Mouse (Mus musculus): ENCODE results near the gene Egfr. TPM values are rescaled to one million over a fixed set of nuclear protein-coding genes. Genes with fewer than 3 reads are reported as not detected.
A peak's percentile ranks its signal among the peaks of the same experiment; 100 is the strongest.

The Egfr gene
- polyA plus RNA-seq, 1 experiment from 2014 or later, result 2.5 TPM

DNA sequence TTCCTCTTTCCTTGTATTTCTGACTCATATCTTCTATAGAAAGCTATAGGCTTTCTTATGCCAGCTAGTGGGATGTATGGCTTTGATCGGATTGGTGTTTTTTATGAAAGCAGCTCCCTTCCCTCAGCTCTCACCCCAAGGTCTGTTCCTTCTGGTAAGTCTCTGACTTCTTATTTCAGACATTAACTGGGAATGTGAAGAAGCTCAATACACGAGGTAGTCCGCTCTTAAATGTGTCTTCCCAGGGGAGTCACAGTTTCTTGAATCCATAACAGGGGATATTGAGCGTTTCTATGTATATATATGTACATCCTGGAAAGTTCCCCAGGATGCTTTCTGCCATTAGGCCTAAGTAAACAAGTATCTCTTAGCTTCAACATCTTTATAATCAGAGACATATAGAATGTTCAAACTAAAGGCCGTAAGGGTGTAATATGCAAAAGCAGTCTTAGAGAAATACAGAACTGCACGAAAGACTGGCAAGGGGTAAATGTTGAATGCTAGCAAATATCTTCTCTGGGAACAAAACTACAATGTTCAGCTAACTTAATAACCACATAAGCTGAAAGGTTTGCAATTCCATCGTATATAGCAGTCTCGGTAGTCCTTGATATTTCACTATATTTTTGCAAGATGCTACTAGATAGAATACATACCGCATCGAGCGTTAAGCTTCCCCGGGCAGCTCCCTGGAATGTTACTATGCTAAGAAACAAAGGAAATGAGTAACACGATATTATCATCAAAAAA lies 198.4 kb downstream of the Egfr start:
- H3K36me3 ChIP-seq (ENCODE audit: control insufficient read depth, insufficient read depth, low read length), result no peaks in the 10 kb centered on the region
- ATAC-seq (ENCODE audit: insufficient number of reproducible peaks, insufficient read depth, low FRiP score, low read depth), result no peak
- WGBS, result 34% methylated on average over 13 of the region's 13 CpGs
- peak overlapping the region in 1 of 2 experiments; percentile 61; a peak in 2 of 4 replicates for H3K27ac ChIP-seq (replicated peaks in 1 of 2; ENCODE audit: control insufficient read depth in 1 of 2, insufficient read depth in 1 of 2, low read depth in 2 of 2, low read length in 2 of 2)
- H3K4me3 ChIP-seq (ENCODE audit: control insufficient read depth in 1 of 2, insufficient read depth in 1 of 2, low read depth in 1 of 2, low read length in 2 of 2), result peak overlapping the region; percentile 60 to 81
- H3K27me3 ChIP-seq (ENCODE audit: control insufficient read depth, insufficient read depth, low read length), result no peaks in the 10 kb centered on the region
- peak overlapping the region; percentile 69 for H3K4me2 ChIP-seq (ENCODE audit: low read length)
- H3K9me3 ChIP-seq (ENCODE audit: control insufficient read depth, low read length), result no peaks in the 10 kb centered on the region
- H3K9ac ChIP-seq (ENCODE audit: low read length), result peak overlapping the region; percentile 76
- H3K4me1 ChIP-seq (ENCODE audit: control insufficient read depth in 2 of 2, insufficient read depth in 2 of 2, low read length in 2 of 2), result peaks cover 0 to 16% of the 10 kb centered on the region in 2 experiments; a peak in 3 of 4 replicates

DNA sequence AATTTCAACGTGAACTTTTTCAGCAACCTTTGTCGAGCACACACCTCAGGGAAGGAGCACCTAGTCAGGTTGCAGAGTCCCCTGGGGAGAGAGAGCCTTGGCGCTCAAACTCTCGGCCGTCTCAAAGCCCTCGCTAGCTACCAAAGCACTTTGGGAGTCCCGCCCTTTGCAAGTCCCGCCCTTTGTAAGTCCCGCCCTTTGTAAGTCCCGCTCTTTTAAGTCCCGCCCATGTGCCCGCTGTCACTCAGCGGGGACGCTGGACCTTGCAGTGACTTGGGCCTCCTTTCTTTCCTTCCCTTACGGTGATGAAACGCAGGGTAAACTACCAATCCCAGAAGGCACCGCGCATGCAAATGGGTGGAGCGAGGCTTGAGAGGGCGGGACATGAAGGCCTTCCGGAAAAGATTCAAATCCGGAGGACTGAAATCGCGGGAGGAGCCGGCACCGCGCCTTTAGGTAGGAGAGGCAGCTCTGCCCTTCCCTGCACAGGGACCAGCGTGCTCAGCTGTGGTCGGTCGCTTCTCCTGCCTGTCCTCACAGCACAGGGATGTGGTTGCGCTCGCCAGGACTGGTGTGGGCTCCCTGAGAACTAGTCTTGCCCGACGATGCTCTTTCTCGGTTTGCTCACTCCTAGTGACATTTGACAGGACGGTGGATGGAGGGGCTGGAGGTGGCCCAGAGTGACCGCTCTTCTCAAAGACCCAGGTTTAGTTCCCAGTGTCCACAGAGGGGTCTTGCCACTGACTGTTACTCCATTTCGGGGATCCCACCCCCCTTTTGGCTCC lies 199.2 kb downstream of the Egfr start, which contains the start of gene Fbxo48:
Gene Fbxo48 (plus strand): TSS at position 400 of the 785 bp plus-strand sequence.
- under 1% methylated on average over 38 of the region's 38 CpGs for WGBS

DNA sequence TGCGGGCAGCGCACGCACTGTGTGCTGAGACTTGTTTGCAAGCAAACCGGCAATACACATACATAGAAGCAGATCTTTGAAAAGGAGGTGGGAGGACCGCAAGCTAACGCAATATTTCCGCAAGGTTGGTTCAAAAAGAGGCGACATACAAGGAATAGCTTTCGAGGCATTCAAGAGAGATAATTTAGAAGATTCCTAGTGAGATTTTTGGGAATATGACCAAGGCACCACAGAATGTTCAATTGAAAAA lies 199.7 kb downstream of the Egfr start:
- no peak for ATAC-seq (ENCODE audit: insufficient number of reproducible peaks, insufficient read depth, low FRiP score, low read depth)
- WGBS, result 4% methylated on average over 9 of the region's 9 CpGs
- H3K9ac ChIP-seq (ENCODE audit: low read length), result peak overlapping the region; percentile 86
- no peaks in the 10 kb centered on the region for H3K9me3 ChIP-seq (ENCODE audit: control insufficient read depth, low read length)
- H3K36me3 ChIP-seq (ENCODE audit: control insufficient read depth, insufficient read depth, low read length), result 0 out of 2 replicates have a peak, but pooled peaks cover 4% of the 10 kb centered on the region
- peak overlapping the region; percentile 38 to 60 for H3K27ac ChIP-seq (replicated peaks in 1 of 2; ENCODE audit: control insufficient read depth in 1 of 2, insufficient read depth in 1 of 2, low read depth in 2 of 2, low read length in 2 of 2)
- no peaks in the 10 kb centered on the region for H3K27me3 ChIP-seq (ENCODE audit: control insufficient read depth, insufficient read depth, low read length)
- H3K4me2 ChIP-seq (ENCODE audit: low read length), result peak overlapping the region; percentile 81
- H3K4me3 ChIP-seq (ENCODE audit: control insufficient read depth in 1 of 2, insufficient read depth in 1 of 2, low read depth in 1 of 2, low read length in 2 of 2), result peak overlapping the region; percentile 73 to 81
- peaks cover 0 to 16% of the 10 kb centered on the region in 2 experiments; a peak in 3 of 4 replicates for H3K4me1 ChIP-seq (ENCODE audit: control insufficient read depth in 2 of 2, insufficient read depth in 2 of 2, low read length in 2 of 2)

More for the DNA sequence above, 199.2 kb downstream of the Egfr start, which contains the start of gene Fbxo48:
- ATAC-seq (ENCODE audit: insufficient number of reproducible peaks, insufficient read depth, low FRiP score, low read depth), result peak; percentile 100
- peak within 1 kb of the TSS; percentile 60 to 61 for H3K27ac ChIP-seq (replicated peaks in 1 of 2; ENCODE audit: control insufficient read depth in 1 of 2, insufficient read depth in 1 of 2, low read depth in 2 of 2, low read length in 2 of 2)
- H3K4me2 ChIP-seq (ENCODE audit: low read length), result peak within 1 kb of the TSS; percentile 81
- H3K36me3 ChIP-seq (ENCODE audit: control insufficient read depth, insufficient read depth, low read length), result no peaks in the 10 kb centered on the region
- H3K27me3 ChIP-seq (ENCODE audit: control insufficient read depth, insufficient read depth, low read length), result no peaks in the 10 kb centered on the region
- H3K4me1 ChIP-seq (ENCODE audit: control insufficient read depth in 2 of 2, insufficient read depth in 2 of 2, low read length in 2 of 2), result peaks cover 0 to 16% of the 10 kb centered on the region in 2 experiments; a peak in 3 of 4 replicates
- no peaks in the 10 kb centered on the region for H3K9me3 ChIP-seq (ENCODE audit: control insufficient read depth, low read length)
- H3K9ac ChIP-seq (ENCODE audit: low read length), result peak within 1 kb of the TSS; percentile 86
- H3K4me3 ChIP-seq (ENCODE audit: control insufficient read depth in 1 of 2, insufficient read depth in 1 of 2, low read depth in 1 of 2, low read length in 2 of 2), result peak within 1 kb of the TSS; percentile 73 to 81

DNA sequence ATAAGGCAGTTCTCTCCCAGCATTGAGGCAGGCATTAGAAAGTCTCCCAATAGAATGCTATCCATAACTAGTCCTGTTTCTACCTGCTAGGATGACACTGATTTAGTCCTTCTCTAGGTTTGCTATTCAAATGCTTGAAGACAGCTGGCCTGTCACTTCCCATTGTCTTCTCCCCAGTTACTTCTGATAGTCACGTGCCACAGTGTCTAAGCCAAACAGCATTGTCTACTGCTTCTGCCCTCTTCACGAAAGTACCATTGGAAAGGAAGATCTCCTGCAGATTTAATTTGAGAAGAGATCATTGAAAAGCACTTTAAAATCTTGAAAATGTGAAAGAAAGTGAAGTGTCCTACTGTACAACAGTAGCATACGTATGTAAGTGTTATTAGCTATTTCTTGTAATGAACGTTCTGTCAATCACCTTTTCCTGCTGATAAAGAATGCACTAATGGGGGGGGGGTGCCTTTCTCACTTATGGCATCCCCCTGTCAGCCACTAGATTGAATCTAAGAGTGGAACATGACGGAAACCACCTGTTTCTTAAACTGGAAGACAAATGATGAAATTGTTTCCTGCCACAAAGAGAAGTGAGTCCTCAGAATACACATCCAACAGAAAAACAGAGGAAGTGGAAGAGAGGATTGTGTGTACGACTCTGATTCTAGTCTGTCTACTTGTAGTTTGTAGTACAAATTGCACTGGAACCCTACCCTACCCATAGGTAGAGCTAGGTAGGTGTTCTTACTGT lies 204.3 kb downstream of the Egfr start:
- ATAC-seq (ENCODE audit: insufficient number of reproducible peaks, insufficient read depth, low FRiP score, low read depth), result no peak
- H3K27ac ChIP-seq (replicated peaks in 1 of 2; ENCODE audit: control insufficient read depth in 1 of 2, insufficient read depth in 1 of 2, low read depth in 2 of 2, low read length in 2 of 2), result no peak overlapping the region
- H3K9me3 ChIP-seq (ENCODE audit: control insufficient read depth, low read length), result no peaks in the 10 kb centered on the region
- H3K9ac ChIP-seq (ENCODE audit: low read length), result no peak overlapping the region
- H3K4me3 ChIP-seq (ENCODE audit: control insufficient read depth in 1 of 2, insufficient read depth in 1 of 2, low read depth in 1 of 2, low read length in 2 of 2), result no peak overlapping the region
- 81% methylated on average over 6 of the region's 6 CpGs for WGBS
- no peaks in the 10 kb centered on the region for H3K27me3 ChIP-seq (ENCODE audit: control insufficient read depth, insufficient read depth, low read length)
- H3K4me1 ChIP-seq (ENCODE audit: control insufficient read depth in 2 of 2, insufficient read depth in 2 of 2, low read length in 2 of 2), result peaks cover 0 to 7% of the 10 kb centered on the region in 2 experiments; a peak in 2 of 4 replicates
- H3K36me3 ChIP-seq (ENCODE audit: control insufficient read depth, insufficient read depth, low read length), result 0 out of 2 replicates have a peak, but pooled peaks cover 4% of the 10 kb centered on the region
- no peak overlapping the region for H3K4me2 ChIP-seq (ENCODE audit: low read length)

DNA sequence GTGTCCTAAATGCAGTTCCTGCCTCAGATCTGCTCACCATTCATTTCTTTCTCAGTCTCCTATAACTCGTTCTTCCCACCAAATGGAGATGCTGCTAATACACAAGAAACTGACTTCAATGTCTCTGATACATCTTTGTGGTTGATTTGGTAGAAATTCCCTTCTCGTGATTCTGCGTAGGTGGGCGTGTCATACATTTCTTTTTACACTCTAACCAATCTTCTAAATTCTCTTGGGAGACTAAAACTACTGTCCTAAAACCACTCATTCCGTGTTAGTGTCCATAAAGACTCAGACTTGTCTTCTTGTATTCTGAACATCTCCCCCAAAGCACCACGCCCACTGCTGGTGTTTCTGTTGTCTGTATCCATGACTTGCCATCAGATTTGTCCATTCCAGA lies 205.0 kb downstream of the Egfr start:
- Histone ChIP-seq H3K4me2 (ENCODE audit: low read length) (no peak overlapping the region), H3K27me3 (ENCODE audit: control insufficient read depth, insufficient read depth, low read length) (no peaks in the 10 kb centered on the region), H3K4me1 (ENCODE audit: control insufficient read depth in 2 of 2, insufficient read depth in 2 of 2, low read length in 2 of 2) (peaks cover 0 to 4% of the 10 kb centered on the region in 2 experiments; a peak in 1 of 4 replicates), H3K27ac (replicated peaks in 1 of 2; ENCODE audit: control insufficient read depth in 1 of 2, insufficient read depth in 1 of 2, low read depth in 2 of 2, low read length in 2 of 2) (no peak overlapping the region), H3K9ac (ENCODE audit: low read length) (no peak overlapping the region), H3K9me3 (ENCODE audit: control insufficient read depth, low read length) (no peaks in the 10 kb centered on the region), H3K36me3 (ENCODE audit: control insufficient read depth, insufficient read depth, low read length) (0 out of 2 replicates have a peak, but pooled peaks cover 4% of the 10 kb centered on the region), H3K4me3 (ENCODE audit: control insufficient read depth in 1 of 2, insufficient read depth in 1 of 2, low read depth in 1 of 2, low read length in 2 of 2) (no peak overlapping the region)
- no peak for ATAC-seq (ENCODE audit: insufficient number of reproducible peaks, insufficient read depth, low FRiP score, low read depth)
- 85% methylated on average over 6 of the region's 6 CpGs for WGBS

DNA sequence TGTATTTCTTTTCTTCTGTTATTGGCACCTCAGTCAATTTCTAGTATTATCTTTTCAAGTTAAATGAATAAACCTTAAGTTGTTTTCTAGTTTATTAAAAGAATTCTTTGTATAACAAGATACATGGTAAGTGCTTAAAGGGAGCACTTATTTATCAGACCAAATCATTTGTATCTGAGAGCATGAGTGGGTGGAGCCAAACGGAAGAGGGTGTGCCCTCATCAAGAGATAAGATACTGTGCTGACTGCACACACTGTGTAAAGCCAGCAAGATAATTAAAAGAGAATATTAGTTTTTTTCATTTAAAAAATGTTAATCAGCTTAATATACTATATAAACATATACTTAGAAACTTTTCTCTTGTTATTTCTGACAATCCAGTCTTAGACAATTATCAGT lies 206.5 kb downstream of the Egfr start:
- H3K4me3 ChIP-seq (ENCODE audit: control insufficient read depth in 1 of 2, insufficient read depth in 1 of 2, low read depth in 1 of 2, low read length in 2 of 2), result no peak overlapping the region
- no peaks in the 10 kb centered on the region for H3K9me3 ChIP-seq (ENCODE audit: control insufficient read depth, low read length)
- H3K9ac ChIP-seq (ENCODE audit: low read length), result no peak overlapping the region
- no peaks in the 10 kb centered on the region for H3K4me1 ChIP-seq (ENCODE audit: control insufficient read depth in 2 of 2, insufficient read depth in 2 of 2, low read length in 2 of 2)
- 62% methylated on average over 1 of the region's 1 CpGs for whole genome bisulfite sequencing
- H3K27ac ChIP-seq (replicated peaks in 1 of 2; ENCODE audit: control insufficient read depth in 1 of 2, insufficient read depth in 1 of 2, low read depth in 2 of 2, low read length in 2 of 2), result no peak overlapping the region
- no peak for ATAC-seq (ENCODE audit: insufficient number of reproducible peaks, insufficient read depth, low FRiP score, low read depth)
- no peaks in the 10 kb centered on the region for H3K27me3 ChIP-seq (ENCODE audit: control insufficient read depth, insufficient read depth, low read length)
- H3K36me3 ChIP-seq (ENCODE audit: control insufficient read depth, insufficient read depth, low read length), result 0 out of 2 replicates have a peak, but pooled peaks cover 4% of the 10 kb centered on the region
- H3K4me2 ChIP-seq (ENCODE audit: low read length), result no peak overlapping the region
